Mouse (Mus musculus): ENCODE measurements around the gene Uggt1.

GRCm38 (mm10) chr1:36233218-36233617 is 11.3 kb downstream of the Uggt1 start:
- TF ChIP-seq GATA1 (IDR thresholded peaks at IDR 0.05; ENCODE audit: low read length) (no peak), TAL1 (IDR thresholded peaks at IDR 0.05; ENCODE audit: low read length) (no peak)
